Mouse (Mus musculus) mesoderm, embryonic 11.5 days (tissue): ENCODE data around the gene Hpse.

Source experiments
- DNase-seq: peaks from one replicate; pipeline ENCODE4 v3.0.0-alpha.2; 2012; ENCODE audit warnings: low read depth, low spot score

Gene Hpse

DNA sequence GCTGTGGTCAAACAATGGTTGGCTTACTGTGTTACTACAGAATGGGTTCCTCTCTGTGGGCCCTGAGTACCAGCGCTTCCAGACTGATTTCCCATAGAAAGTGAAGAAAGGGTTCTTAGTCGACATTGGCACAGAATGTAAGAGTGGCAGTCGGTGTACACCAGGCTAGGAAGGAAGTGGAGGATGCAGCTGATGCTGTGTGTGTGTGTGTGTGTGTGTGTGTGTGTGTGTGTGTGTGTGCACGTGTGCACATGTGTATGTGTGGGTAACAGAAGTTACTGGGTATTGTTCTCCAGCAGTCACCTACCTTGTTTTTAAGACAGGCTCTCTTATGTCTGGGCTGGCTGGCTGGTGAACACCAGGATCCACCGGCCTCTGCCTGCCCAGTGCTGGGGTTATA is 77.2 kb downstream of the Hpse start:
- DNase-seq = no peak

DNA sequence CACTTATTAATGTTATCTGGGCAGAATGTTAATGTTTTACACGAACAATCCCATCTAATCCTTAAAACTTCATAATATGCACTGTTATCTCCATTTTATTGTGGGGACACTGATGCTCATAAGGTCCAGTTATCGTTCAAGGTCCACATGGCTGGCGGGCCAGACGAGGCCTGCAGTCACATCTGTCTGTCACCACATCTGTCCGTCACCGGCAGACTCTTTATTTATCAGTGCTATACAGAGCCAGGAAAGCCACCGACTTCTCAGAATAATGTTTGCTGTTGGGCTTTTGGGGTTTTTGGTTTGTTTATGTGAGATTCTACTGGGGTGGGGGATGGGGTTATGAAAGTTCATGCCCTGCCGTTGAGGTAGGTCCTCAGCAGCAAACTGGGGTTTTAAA is 81.0 kb downstream of the Hpse start:
- no peak for DNase-seq

DNA sequence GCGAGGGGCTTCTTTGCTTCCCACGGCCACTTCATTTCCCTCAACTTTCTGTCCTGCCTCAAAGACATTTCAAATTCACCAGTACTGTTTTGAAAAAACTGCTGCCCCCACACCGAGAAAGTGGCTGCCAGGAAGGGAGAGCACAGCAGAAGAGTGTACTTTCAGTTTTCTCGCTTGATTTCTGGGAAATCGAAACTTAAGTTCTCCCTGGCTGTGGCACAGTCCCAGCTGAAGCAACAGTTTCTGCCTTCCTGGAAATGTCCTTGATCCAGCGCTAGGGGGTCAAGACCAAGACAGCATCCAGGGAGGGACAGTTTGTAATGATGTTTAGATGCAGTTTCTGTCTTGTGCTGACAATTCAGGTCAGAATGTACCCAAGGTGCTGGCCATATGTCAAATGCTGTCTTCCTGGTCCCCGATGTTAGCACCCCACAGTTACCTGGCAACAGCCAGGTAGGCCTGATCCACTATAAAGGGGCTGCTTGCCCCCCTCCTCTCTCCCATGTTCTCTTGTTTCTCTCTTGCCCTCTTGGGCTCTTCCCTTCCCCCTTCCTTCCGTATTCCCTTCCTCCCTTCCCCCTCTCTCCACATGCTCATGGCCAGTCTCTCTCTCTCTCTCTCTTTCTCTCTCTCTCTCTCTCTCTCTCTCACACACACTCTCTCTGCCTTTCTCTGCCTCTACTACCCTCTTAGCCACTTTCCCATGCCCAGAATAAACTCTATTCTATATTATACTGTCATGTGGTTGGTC is 82.5 kb downstream of the Hpse start:
- DNase-seq = no peak

DNA sequence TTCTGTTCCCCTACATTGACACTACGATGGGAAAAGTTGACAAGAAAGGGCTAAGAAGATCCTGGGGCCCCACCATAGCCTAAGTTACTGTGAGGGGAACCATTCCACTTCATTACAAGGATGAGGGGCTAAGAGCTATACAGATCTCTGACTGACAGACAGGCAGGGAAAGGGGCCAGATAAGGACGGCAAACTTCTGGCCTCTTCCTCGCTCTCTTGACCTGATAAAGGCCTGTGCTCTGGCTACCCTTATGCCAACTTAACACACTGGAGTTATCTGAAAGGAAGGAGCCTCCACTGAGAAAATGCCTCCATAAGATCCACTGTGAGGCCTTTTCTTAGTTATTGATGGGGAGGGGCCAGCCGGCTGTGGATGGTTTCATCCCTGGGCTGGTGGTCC is 83.6 kb downstream of the Hpse start:
- DNase-seq = no peak

DNA sequence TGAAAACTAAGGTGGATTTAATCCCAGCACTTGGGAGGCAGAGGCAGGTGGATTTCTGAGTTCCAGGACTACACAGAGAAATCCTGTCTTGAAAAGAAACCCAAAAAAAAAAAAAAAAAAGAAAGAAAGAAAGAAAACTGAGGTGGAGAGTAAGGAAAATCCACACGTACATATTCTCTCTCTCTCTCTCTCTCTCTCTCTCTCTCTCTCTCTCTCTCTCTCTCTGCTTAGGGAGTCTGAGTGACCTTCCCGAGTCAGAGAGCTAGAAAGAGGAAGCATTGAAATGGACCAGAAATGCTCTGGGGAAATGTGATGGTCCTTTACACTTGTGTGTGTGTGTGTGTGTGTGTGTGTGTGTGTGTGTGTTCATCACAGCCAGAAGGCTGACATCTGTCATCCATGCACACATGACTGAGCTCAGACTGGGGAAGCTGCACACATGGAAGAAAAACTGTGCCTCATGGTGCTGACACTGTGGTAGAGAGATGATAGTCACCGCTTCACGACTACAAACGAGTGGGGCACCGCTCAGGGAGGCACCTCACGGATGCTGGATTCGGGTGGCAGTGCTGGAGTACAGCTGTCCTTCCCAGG is 84.5 kb downstream of the Hpse start:
- DNase-seq = no peak

DNA sequence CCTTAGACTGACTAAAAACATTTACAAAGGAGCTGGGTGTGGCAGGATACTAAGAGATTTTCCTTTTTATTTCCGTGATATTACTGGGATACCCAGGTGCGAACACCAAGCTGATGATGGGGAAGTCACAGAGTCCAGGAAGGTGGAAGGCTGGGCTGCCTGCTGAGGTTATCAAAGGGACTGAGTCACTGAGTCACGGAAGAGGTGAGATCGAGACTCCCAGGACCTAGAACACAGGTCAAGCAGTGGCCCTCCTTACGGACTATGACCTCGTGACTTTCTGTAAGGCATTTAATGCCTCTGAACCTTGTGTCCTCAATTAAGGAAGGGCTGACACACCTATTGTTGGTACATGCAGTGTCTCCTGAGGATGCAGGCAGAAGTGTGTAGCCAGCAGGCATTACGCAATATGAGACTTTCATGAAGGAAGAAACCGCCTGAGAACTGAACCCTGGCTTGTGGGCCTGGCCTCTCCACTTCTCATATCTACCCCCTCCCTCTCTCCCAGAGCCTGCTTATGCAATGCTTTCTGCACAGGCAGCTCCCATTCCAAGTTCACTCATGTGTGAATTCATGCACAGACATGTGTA is 86.9 kb downstream of the Hpse start:
- DNase-seq = no peak
